Mouse (Mus musculus) CH12.LX (cell line): ENCODE measurements around the gene Tssk4. TPM values are rescaled to one million over a fixed set of nuclear protein-coding genes. Genes with fewer than 3 reads are reported as not detected.
A peak's percentile ranks its signal among the peaks of the same experiment; 100 is the strongest.

ENCODE experiments used
- DNase-seq: peaks from one replicate; pipeline ENCODE4 v3.0.0-alpha.2; 2013; ENCODE audit errors: extremely low read depth
- H3K27ac ChIP-seq: 2 replicates; pipeline ENCODE4 v1.5.1; 2012; ENCODE audit warnings: low read depth, mild to moderate bottlenecking, control low read depth, moderate library complexity; ENCODE audit not compliant: insufficient read depth
- H3K27me3 ChIP-seq: replicated peaks from 2 replicates; pipeline ENCODE3; 2012; ENCODE audit warnings: inconsistent platforms
- H3K36me3 ChIP-seq, 2 experiments: replicated peaks in 1 of 2; 2 replicates each; pipeline versions ENCODE3 to v1.6.1; 2012; ENCODE audit warnings: inconsistent platforms in 1 of 2, low read length in 1 of 2, mild to moderate bottlenecking in 1 of 2, mixed read lengths in 1 of 2, moderate library complexity in 1 of 2; ENCODE audit not compliant: control insufficient read depth in 1 of 2, insufficient read depth in 1 of 2
- H3K4me1 ChIP-seq, 2 experiments: 2 replicates each; pipeline ENCODE4 v1.6.1; 2012; ENCODE audit warnings: inconsistent platforms in 1 of 2, moderate library complexity in 1 of 2; ENCODE audit not compliant: insufficient read depth in 2 of 2, control insufficient read depth in 1 of 2
- H3K4me2 ChIP-seq: 2 replicates; pipeline ENCODE4 v1.6.1; 2012; ENCODE audit warnings: low read depth, mild to moderate bottlenecking, control low read depth; ENCODE audit not compliant: poor library complexity, insufficient read depth, severe bottlenecking
- H3K4me3 ChIP-seq, 3 experiments: fragments of 150-350 bp in 1 of 3; sonication (generic) in 1 of 3; replicated peaks in 1 of 3; 2 replicates each; pipeline versions ENCODE3 to v1.5.1; 2011 to 2012; ENCODE audit warnings: low read depth in 2 of 3, low read length in 2 of 3, mild to moderate bottlenecking in 2 of 3, moderate library complexity in 2 of 3, control low read depth in 1 of 3, improper control_type of control experiment in 1 of 3, inconsistent platforms in 1 of 3, mixed read lengths in 1 of 3; ENCODE audit not compliant: poor library complexity in 1 of 3
- H3K79me2 ChIP-seq: replicated peaks from 2 replicates; pipeline ENCODE4 v1.6.1; 2012; ENCODE audit warnings: mild to moderate bottlenecking, moderate library complexity; ENCODE audit not compliant: control insufficient read depth, poor library complexity, insufficient read depth, severe bottlenecking; ENCODE audit errors: extremely low read depth
- H3K9ac ChIP-seq: 2 replicates; pipeline ENCODE4 v1.6.1; 2012; ENCODE audit warnings: low read depth, mild to moderate bottlenecking, control low read depth, moderate library complexity; ENCODE audit not compliant: insufficient read depth
- H3K9me3 ChIP-seq: replicated peaks from 2 replicates; pipeline ENCODE3; 2012; ENCODE audit warnings: low read length, inconsistent platforms, mixed read lengths
- BHLHE40 ChIP-seq: IDR thresholded peaks from 2 replicates; pipeline ENCODE4 v1.6.1; 2011; ENCODE audit warnings: mild to moderate bottlenecking, low read depth, low read length, improper control_type of control experiment
- CHD1 ChIP-seq: IDR thresholded peaks from 2 replicates; pipeline ENCODE4 v1.6.1; 2012; ENCODE audit warnings: low read depth, low read length, improper control_type of control experiment, inconsistent platforms
- CHD2 ChIP-seq: IDR thresholded peaks from 2 replicates; pipeline ENCODE4 v1.6.1; 2011; ENCODE audit warnings: low read length, improper control_type of control experiment
- EP300 ChIP-seq: IDR thresholded peaks from 2 replicates; pipeline ENCODE4 v1.6.1; 2011; ENCODE audit warnings: low read length, improper control_type of control experiment
- ETS1 ChIP-seq: conservative IDR thresholded peaks from 2 replicates; pipeline ENCODE4 v1.6.1; 2012; ENCODE audit warnings: low read depth, mild to moderate bottlenecking, inconsistent platforms, low read length, improper control_type of control experiment, moderate library complexity
- GABPA ChIP-seq: IDR thresholded peaks from 2 replicates; pipeline ENCODE4 v1.6.1; 2012; ENCODE audit warnings: low read depth, low read length, improper control_type of control experiment, inconsistent platforms; ENCODE audit not compliant: insufficient replicate concordance
- HCFC1 ChIP-seq: IDR thresholded peaks from 2 replicates; pipeline ENCODE4 v1.6.1; 2012; ENCODE audit warnings: low read depth, mild to moderate bottlenecking, inconsistent platforms, low read length, improper control_type of control experiment
- IRF4 ChIP-seq: IDR thresholded peaks from 2 replicates; pipeline ENCODE4 v1.6.1; 2014; ENCODE audit warnings: low read depth, mild to moderate bottlenecking, inconsistent platforms, low read length, improper control_type of control experiment
- JUND ChIP-seq: conservative IDR thresholded peaks from 2 replicates; pipeline ENCODE4 v1.6.1; 2011; ENCODE audit warnings: low read depth, low read length, improper control_type of control experiment
- KAT2A ChIP-seq: IDR thresholded peaks from 2 replicates; pipeline ENCODE4 v1.6.1; 2012; ENCODE audit warnings: low read length, improper control_type of control experiment, inconsistent platforms; ENCODE audit not compliant: insufficient replicate concordance
- MAFK ChIP-seq: IDR thresholded peaks from 2 replicates; pipeline ENCODE4 v1.6.1; 2011; ENCODE audit warnings: low read length, improper control_type of control experiment; ENCODE audit not compliant: insufficient replicate concordance
- MAX ChIP-seq: IDR thresholded peaks from 2 replicates; pipeline ENCODE4 v1.6.1; 2011; ENCODE audit warnings: low read length, improper control_type of control experiment
- MEF2A ChIP-seq: IDR thresholded peaks from 2 replicates; pipeline ENCODE4 v1.6.1; 2014; ENCODE audit warnings: low read depth, mild to moderate bottlenecking, inconsistent platforms, low read length, improper control_type of control experiment, borderline replicate concordance
- MYC ChIP-seq: IDR thresholded peaks from 2 replicates; pipeline ENCODE4 v1.6.1; 2011; ENCODE audit warnings: low read depth, mild to moderate bottlenecking, improper control_type of control experiment, low read length
- NELFE ChIP-seq: IDR thresholded peaks from 2 replicates; pipeline ENCODE4 v1.6.1; 2011; ENCODE audit warnings: low read depth, low read length, improper control_type of control experiment
- PAX5 ChIP-seq: IDR thresholded peaks from 2 replicates; pipeline ENCODE4 v1.6.1; 2012; ENCODE audit warnings: low read length, inconsistent platforms, mixed read lengths
- RAD21 ChIP-seq: IDR thresholded peaks from 2 replicates; pipeline ENCODE4 v1.6.1; 2011; ENCODE audit warnings: low read depth, mild to moderate bottlenecking, low read length, improper control_type of control experiment, moderate library complexity
- SIN3A ChIP-seq: IDR thresholded peaks from 2 replicates; pipeline ENCODE4 v1.6.1; 2012; ENCODE audit warnings: low read length, improper control_type of control experiment, inconsistent platforms
- SMC3 ChIP-seq: IDR thresholded peaks from 2 replicates; pipeline ENCODE4 v1.6.1; 2011; ENCODE audit warnings: low read depth, low read length, improper control_type of control experiment
- USF1 ChIP-seq: IDR thresholded peaks from 2 replicates; pipeline ENCODE4 v1.6.1; 2014; ENCODE audit warnings: low read depth, mild to moderate bottlenecking, inconsistent platforms, low read length, improper control_type of control experiment
- USF2 ChIP-seq: conservative IDR thresholded peaks from 2 replicates; pipeline ENCODE4 v1.6.1; 2011; ENCODE audit warnings: low read depth, low read length, improper control_type of control experiment
- ZC3H11A ChIP-seq: IDR thresholded peaks from 2 replicates; pipeline ENCODE4 v1.6.1; 2012; ENCODE audit warnings: low read depth, mild to moderate bottlenecking, inconsistent platforms, low read length, improper control_type of control experiment
- ZNF384 ChIP-seq: IDR thresholded peaks from 2 replicates; pipeline ENCODE4 v1.6.1; 2012; ENCODE audit warnings: low read depth, low read length, improper control_type of control experiment, inconsistent platforms
- dilution Hi-C: fragments of 300-500 bp; cut with MboI; formaldehyde crosslinking; loops from 2 replicates; pipeline ENCODE4 v1.14.3; 2020; ENCODE audit warnings: low sequenced_read_pairs; ENCODE audit not compliant: extremely low pct_unique_long_range_greater_than_20kb, extremely low pct_ligation_motif_present
- in situ Hi-C: fragments of 300-500 bp; cut with MboI; formaldehyde crosslinking; loops from 3 replicates; pipeline ENCODE4 v1.14.3; 2019; ENCODE audit warnings: low sequenced_read_pairs, low pct_ligation_motif_present, low pct_unique_long_range_greater_than_20kb, mixed read lengths
- polyA plus RNA-seq: library from polyadenylated mRNA; unstranded; fragments of >175 nt; gene quantifications from 2 replicates; pipeline ENCODE4 v1.2.1, GENCODE M21; 2012; ENCODE audit warnings: low read depth; ENCODE audit not compliant: insufficient read length
- total RNA-seq, 2 experiments: library from RNA; depleted of rRNA; stranded (reverse); fragments of 300-350 nt in 1 of 2; fragments of >200 nt in 1 of 2; gene quantifications; 2 replicates each; pipeline ENCODE4 v1.2.3; 2012 to 2014

The Tssk4 gene
- total and polyA plus RNA-seq, 3 experiments: 0.30 to 0.31 TPM; not detected in 1

GRCm38 (mm10) chr14:55689433-55689832 is 39.4 kb downstream of the Tssk4 start:
- Histone ChIP-seq H3K9ac (no peak overlapping the region), H3K36me3 (no peaks in the 10 kb centered on the region), H3K79me2 (no peaks in the 10 kb centered on the region), H3K4me1 (peaks cover 0 to 5% of the 10 kb centered on the region in 2 experiments; a peak in 1 of 4 replicates), H3K9me3 (peaks cover 6% of the 10 kb centered on the region), H3K27ac (no peak overlapping the region), H3K4me2 (no peak overlapping the region), H3K27me3 (no peaks in the 10 kb centered on the region), H3K4me3 (no peak overlapping the region)
- TF ChIP-seq RAD21 (no peak), BHLHE40 (no peak), ZC3H11A (no peak), USF2 (no peak), NELFE (no peak), MEF2A (no peak), ETS1 (no peak)
- no peak for DNase-seq
- in situ Hi-C loops: no loop called here
- dilution Hi-C loops: no loop called here

GRCm38 (mm10) chr14:55697226-55697625 is 47.2 kb downstream of the Tssk4 start:
- H3K36me3 ChIP-seq: no peaks in the 10 kb centered on the region
- no peak overlapping the region for H3K27ac ChIP-seq
- H3K27me3 ChIP-seq: no peaks in the 10 kb centered on the region
- H3K79me2 ChIP-seq: no peaks in the 10 kb centered on the region
- peaks cover 11% of the 10 kb centered on the region for H3K9me3 ChIP-seq
- H3K4me2 ChIP-seq: no peak overlapping the region
- H3K4me3 ChIP-seq: peak overlapping the region in 1 of 3 experiments; percentile 36
- in situ Hi-C loops: no loop called here
- TF ChIP-seq BHLHE40 (no peak), KAT2A (no peak), HCFC1 (no peak), MYC (no peak), SIN3A (no peak), SMC3 (no peak), CHD1 (no peak), PAX5 (no peak), ZC3H11A (no peak)
- H3K9ac ChIP-seq: no peak overlapping the region
- peak; percentile 42 for DNase-seq
- peaks cover 0 to 3% of the 10 kb centered on the region in 2 experiments; a peak in 2 of 4 replicates for H3K4me1 ChIP-seq
- dilution Hi-C loops: no loop called here

DNA sequence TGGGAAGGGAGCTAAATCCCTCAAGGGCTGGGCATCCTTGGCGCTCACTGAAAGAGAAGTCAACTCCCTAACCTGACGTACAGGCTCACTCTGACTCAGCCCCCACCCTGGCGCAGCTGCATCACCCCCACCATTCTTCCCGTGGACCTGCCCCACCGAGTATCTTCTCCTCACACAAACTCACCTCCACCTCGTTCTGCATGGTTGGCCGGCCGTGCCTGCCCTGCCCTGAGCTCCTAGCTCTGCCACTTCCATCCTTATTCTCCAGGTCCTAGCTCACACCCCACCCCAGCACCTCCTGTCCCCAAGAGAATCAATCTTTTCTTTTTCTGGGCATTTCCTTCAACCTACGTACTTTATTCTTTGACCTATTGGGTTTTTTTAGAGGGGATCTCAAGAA is 51.1 kb downstream of the Tssk4 start:
- H3K36me3 ChIP-seq: no peaks in the 10 kb centered on the region
- no peak overlapping the region for H3K4me3 ChIP-seq
- no peak overlapping the region for H3K4me2 ChIP-seq
- no peaks in the 10 kb centered on the region for H3K27me3 ChIP-seq
- H3K79me2 ChIP-seq: no peaks in the 10 kb centered on the region
- H3K27ac ChIP-seq: no peak overlapping the region
- H3K9ac ChIP-seq: no peak overlapping the region
- dilution Hi-C loops (no loop called here), in situ Hi-C loops (no loop called here)
- DNase-seq: no peak
- H3K9me3 ChIP-seq: no peaks in the 10 kb centered on the region
- TF ChIP-seq MAX (no peak), RAD21 (no peak), KAT2A (no peak), ETS1 (no peak), MAFK (no peak), GABPA (no peak), NELFE (no peak), USF1 (no peak), HCFC1 (no peak), ZNF384 (no peak), ZC3H11A (no peak), BHLHE40 (no peak), USF2 (no peak), MEF2A (no peak), MYC (no peak), JUND (no peak), EP300 (no peak), IRF4 (no peak), CHD2 (no peak), SMC3 (no peak)
- peaks cover 0 to 3% of the 10 kb centered on the region in 2 experiments; a peak in 2 of 4 replicates for H3K4me1 ChIP-seq
